Mouse (Mus musculus) brain, embryonic 14.5 days (tissue): ENCODE results near the gene Anks4b.

ENCODE experiments used
- CTCF ChIP-seq: fragments of 200-500 bp; IDR thresholded peaks from 2 replicates; pipeline ENCODE4 v1.5.1; 2012; ENCODE audit warnings: inconsistent platforms, mild to moderate bottlenecking, moderate library complexity, borderline replicate concordance; ENCODE audit not compliant: insufficient read depth, insufficient read length; ENCODE audit errors: extremely low read depth
- POLR2A ChIP-seq: fragments of 200-500 bp; IDR thresholded peaks from 2 replicates; pipeline ENCODE4 v1.6.1; 2012; ENCODE audit warnings: mild to moderate bottlenecking, inconsistent platforms, borderline replicate concordance; ENCODE audit not compliant: poor library complexity, insufficient read depth, insufficient read length, severe bottlenecking; ENCODE audit errors: extremely low read depth

- TF ChIP-seq CTCF (no peak), POLR2A (no peak)
These were observed 4.0 kb downstream of the Anks4b start for GRCm38 (mm10) chr7:120177611-120178010.
